Mouse (Mus musculus) cortical plate, adult 2 months (tissue): ENCODE data around the gene Matk. TPM values are rescaled to one million over a fixed set of nuclear protein-coding genes. Genes with fewer than 3 reads are reported as not detected.
"Not testable (repeated sequence)": the region's sequence is repeated elsewhere in the genome, so short reads cannot be mapped to it uniquely, and the experiment has no call there.

Experiments used
- H3K27ac ChIP-seq: fragments of 200-500 bp; 2 replicates; pipeline ENCODE4 v1.5.1; 2012; ENCODE audit warnings: low read length, control low read depth, inconsistent platforms; ENCODE audit not compliant: insufficient read depth
- H3K4me1 ChIP-seq: fragments of 200-500 bp; 2 replicates; pipeline ENCODE4 v1.6.1; 2011; ENCODE audit warnings: low read length; ENCODE audit not compliant: control insufficient read depth, insufficient read depth
- H3K4me3 ChIP-seq: fragments of 200-500 bp; 2 replicates; pipeline ENCODE4 v1.5.1; 2011; ENCODE audit warnings: mild to moderate bottlenecking, low read length, control low read depth; ENCODE audit not compliant: insufficient read depth
- CTCF ChIP-seq: fragments of 200-500 bp; IDR thresholded peaks from 2 replicates; pipeline ENCODE4 v1.5.1; 2011; ENCODE audit warnings: mild to moderate bottlenecking, control low read depth, low read length; ENCODE audit not compliant: insufficient read depth; ENCODE audit errors: extremely low read depth
- POLR2A ChIP-seq: fragments of 200-500 bp; IDR thresholded peaks from 2 replicates; pipeline ENCODE4 v1.6.1; 2011; ENCODE audit warnings: mild to moderate bottlenecking, low read length, control low read depth; ENCODE audit not compliant: insufficient read depth; ENCODE audit errors: extremely low read depth
- polyA plus RNA-seq: library from polyadenylated mRNA; depleted of rRNA; stranded (reverse); fragments of >200 nt; gene quantifications from 2 replicates; pipeline ENCODE4 v1.2.3, GENCODE M21; 2012; rRNA removed

Gene Matk
- polyA plus RNA-seq: 475 and 540 TPM in 2 replicates

GRCm38 (mm10) chr10:81252424-81253419, at the start of gene Matk:
Matk (plus strand) TSS chr10:81252935.
- Histone ChIP-seq H3K27ac (peak within 1 kb of the TSS; percentile 88), H3K4me1 (no peaks in the 10 kb centered on the region)
- TF ChIP-seq CTCF: no peak
- peak; percentile 90; the same call in 1 of the 2 replicates for TF ChIP-seq POLR2A

GRCm38 (mm10) chr10:81202978-81203720, 49.6 kb upstream of the Matk start:
- Histone ChIP-seq H3K4me1 (no peaks in the 10 kb centered on the region), H3K27ac (no peak overlapping the region), H3K4me3 (no peak overlapping the region)
- TF ChIP-seq CTCF: 0 out of 2 replicates have a peak, but pooled peaks have one; percentile 1
- TF ChIP-seq POLR2A: no peak

More at GRCm38 (mm10) chr10:81252424-81253419, at the start of gene Matk:
- H3K4me3 ChIP-seq: peak within 1 kb of the TSS; percentile 37

GRCm38 (mm10) chr10:81204137-81204536, 48.6 kb upstream of the Matk start:
- Histone ChIP-seq H3K4me3 (no peak overlapping the region), H3K27ac (no peak overlapping the region), H3K4me1 (no peaks in the 10 kb centered on the region)
- TF ChIP-seq CTCF: no peak
- no peak; the same call in 1 of the 2 replicates for TF ChIP-seq POLR2A

- H3K4me1 ChIP-seq: no peaks in the 10 kb centered on the region
- H3K4me3 ChIP-seq: no peak overlapping the region
- TF ChIP-seq CTCF: 0 out of 2 replicates have a peak, but pooled peaks have one; percentile 9
- no peak for TF ChIP-seq POLR2A
- H3K27ac ChIP-seq: no peak overlapping the region
Observed at GRCm38 (mm10) chr10:81210154-81210553, 42.6 kb upstream of the Matk start.

GRCm38 (mm10) chr10:81216260-81216659, 36.5 kb upstream of the Matk start:
- Histone ChIP-seq H3K4me3 (no peak overlapping the region), H3K27ac (no peak overlapping the region), H3K4me1 (no peaks in the 10 kb centered on the region)
- TF ChIP-seq POLR2A (no peak), CTCF (no peak)

- H3K4me3 ChIP-seq: no peak overlapping the region
- H3K4me1 ChIP-seq: no peaks in the 10 kb centered on the region
- TF ChIP-seq CTCF (no peak), POLR2A (no peak)
- no peak overlapping the region for H3K27ac ChIP-seq
Observed at GRCm38 (mm10) chr10:81216810-81217209, 35.9 kb upstream of the Matk start.

GRCm38 (mm10) chr10:81217267-81217666, 35.5 kb upstream of the Matk start:
- not testable (repeated sequence) for H3K4me1 ChIP-seq, H3K4me3 ChIP-seq, H3K27ac ChIP-seq
- TF ChIP-seq CTCF: peak; percentile 45

- no peak overlapping the region for H3K4me3 ChIP-seq
- TF ChIP-seq CTCF (peak; percentile 80), POLR2A (no peak)
- no peaks in the 10 kb centered on the region for H3K4me1 ChIP-seq
- no peak overlapping the region for H3K27ac ChIP-seq
Observed at GRCm38 (mm10) chr10:81217964-81218363, 34.8 kb upstream of the Matk start.

GRCm38 (mm10) chr10:81221402-81222015, 31.2 kb upstream of the Matk start:
- Histone ChIP-seq H3K27ac (no peak overlapping the region), H3K4me3 (no peak overlapping the region), H3K4me1 (no peaks in the 10 kb centered on the region)
- no peak for TF ChIP-seq CTCF
- no peak for TF ChIP-seq POLR2A

- not testable (repeated sequence) for H3K4me3 ChIP-seq, H3K27ac ChIP-seq, H3K4me1 ChIP-seq
Observed at GRCm38 (mm10) chr10:81223731-81224130, 29.0 kb upstream of the Matk start.
